Mouse (Mus musculus): ENCODE results near the gene A230050P20Rik. TPM values are rescaled to one million over a fixed set of nuclear protein-coding genes. Genes with fewer than 3 reads are reported as not detected.

Gene A230050P20Rik
- polyA plus RNA-seq, 1 experiment from 2014 or later = 14.1 TPM

- Histone ChIP-seq H3K9me3 (ENCODE audit: control insufficient read depth, low read length) (no peaks in the 10 kb centered on the region), H3K36me3 (ENCODE audit: control insufficient read depth, insufficient read depth, low read length) (peaks cover 41% of the 10 kb centered on the region), H3K4me3 (ENCODE audit: low read depth, low read length) (peak overlapping the region; percentile 65), H3K4me2 (ENCODE audit: low read length) (peak overlapping the region; percentile 75), H3K27ac (ENCODE audit: low read depth) (peak overlapping the region; percentile 94), H3K9ac (ENCODE audit: low read length) (peak overlapping the region; percentile 88), H3K4me1 (replicated peaks; ENCODE audit: control insufficient read depth, insufficient read depth, low read length) (0 out of 2 replicates have a peak, but pooled peaks cover 3% of the 10 kb centered on the region), H3K27me3 (replicated peaks; ENCODE audit: control insufficient read depth, insufficient read depth, low read length) (no peaks in the 10 kb centered on the region)
- DNase-seq (ENCODE audit: low spot score) = no peak
- ATAC-seq (replicated peaks; ENCODE audit: low FRiP score, low TSS enrichment, low read depth) = no peak
- 0% methylated on average over 30 of the region's 30 CpGs for WGBS
Observed at GRCm38 (mm10) chr9:20888386-20888765, 19.9 kb downstream of the A230050P20Rik start.

DNA sequence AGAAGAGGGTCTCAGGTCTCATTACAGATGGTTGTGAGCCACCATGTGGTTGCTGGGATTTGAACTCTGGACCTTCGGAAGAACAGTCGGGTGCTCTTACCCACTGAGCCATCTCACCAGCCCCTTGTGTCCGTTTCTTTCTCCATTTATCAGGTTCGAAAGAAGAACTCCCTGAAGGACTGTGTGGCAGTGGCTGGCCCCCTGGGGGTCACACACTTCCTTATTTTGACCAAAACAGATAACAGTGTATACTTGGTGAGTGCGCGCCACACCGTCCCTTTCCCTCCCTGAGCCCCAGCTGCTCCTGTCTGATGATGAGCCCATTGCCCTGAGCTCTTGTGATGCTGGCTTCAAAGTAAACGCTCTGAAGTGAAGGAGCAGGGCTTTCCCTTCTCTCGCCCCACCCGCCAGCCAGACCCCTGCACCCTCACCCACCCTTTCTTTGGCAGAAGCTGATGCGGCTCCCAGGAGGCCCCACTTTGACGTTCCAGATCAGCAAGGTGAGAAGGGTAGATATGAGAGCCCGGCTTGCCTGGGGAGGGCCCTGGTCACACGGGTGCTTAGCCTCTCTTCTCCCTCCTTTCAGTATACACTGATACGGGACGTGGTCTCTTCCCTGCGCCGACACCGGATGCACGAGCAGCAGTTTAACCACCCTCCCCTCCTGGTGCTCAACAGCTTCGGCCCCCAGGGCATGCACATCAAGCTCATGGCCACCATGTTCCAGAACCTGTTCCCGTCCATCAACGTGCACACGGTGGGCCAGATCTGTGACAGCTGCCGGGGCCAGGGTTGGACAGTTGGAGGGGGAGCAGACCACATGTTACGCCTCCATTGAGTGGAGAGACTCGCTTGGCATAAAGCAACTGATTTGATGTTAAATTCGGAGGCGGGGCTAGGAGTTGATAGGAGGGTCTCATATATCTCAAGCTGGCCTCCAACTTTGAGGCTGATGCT, 21.0 kb downstream of the A230050P20Rik start:
- 0 out of 2 replicates have a peak, but pooled peaks cover 3% of the 10 kb centered on the region for H3K4me1 ChIP-seq (replicated peaks; ENCODE audit: control insufficient read depth, insufficient read depth, low read length)
- H3K27ac ChIP-seq (ENCODE audit: low read depth) = no peak overlapping the region

DNA sequence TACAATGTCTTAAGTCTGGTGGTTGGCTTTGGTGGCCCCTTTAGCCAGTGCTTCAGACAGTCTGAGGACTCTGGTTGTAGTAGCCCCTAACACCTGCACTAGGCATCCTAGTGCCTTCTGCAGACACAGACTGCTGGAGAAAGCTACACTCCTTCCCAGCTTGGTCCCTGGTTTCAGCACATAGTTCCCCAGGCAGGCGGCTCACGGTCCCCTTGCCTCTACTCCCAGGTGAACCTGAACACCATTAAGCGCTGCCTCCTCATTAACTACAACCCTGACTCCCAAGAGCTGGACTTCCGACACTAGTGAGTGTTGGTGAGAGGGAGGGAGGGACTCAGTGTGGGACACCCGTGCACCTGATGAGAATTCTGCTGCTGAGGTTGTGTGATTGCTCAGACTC, 22.0 kb downstream of the A230050P20Rik start:
- Histone ChIP-seq H3K27ac (ENCODE audit: low read depth) (no peak overlapping the region), H3K4me1 (replicated peaks; ENCODE audit: control insufficient read depth, insufficient read depth, low read length) (0 out of 2 replicates have a peak, but pooled peaks cover 3% of the 10 kb centered on the region), H3K9ac (ENCODE audit: low read length) (no peak overlapping the region), H3K4me3 (ENCODE audit: low read depth, low read length) (no peak overlapping the region), H3K9me3 (ENCODE audit: control insufficient read depth, low read length) (no peaks in the 10 kb centered on the region), H3K27me3 (replicated peaks; ENCODE audit: control insufficient read depth, insufficient read depth, low read length) (no peaks in the 10 kb centered on the region), H3K36me3 (ENCODE audit: control insufficient read depth, insufficient read depth, low read length) (peaks cover 62% of the 10 kb centered on the region), H3K4me2 (ENCODE audit: low read length) (no peak overlapping the region)
- 91% methylated on average over 5 of the region's 5 CpGs for WGBS
- DNase-seq (ENCODE audit: low spot score) (no peak), ATAC-seq (replicated peaks; ENCODE audit: low FRiP score, low TSS enrichment, low read depth) (no peak)

More for the DNA sequence above, 21.0 kb downstream of the A230050P20Rik start:
- peaks cover 52% of the 10 kb centered on the region for H3K36me3 ChIP-seq (ENCODE audit: control insufficient read depth, insufficient read depth, low read length)
- peak overlapping the region; percentile 75 for H3K4me2 ChIP-seq (ENCODE audit: low read length)
- H3K9ac ChIP-seq (ENCODE audit: low read length) = 0 out of 2 replicates have a peak overlapping the region, but pooled peaks have one; percentile 3
- no peaks in the 10 kb centered on the region for H3K27me3 ChIP-seq (replicated peaks; ENCODE audit: control insufficient read depth, insufficient read depth, low read length)
- DNase-seq (ENCODE audit: low spot score) (no peak), ATAC-seq (replicated peaks; ENCODE audit: low FRiP score, low TSS enrichment, low read depth) (no peak)
- H3K4me3 ChIP-seq (ENCODE audit: low read depth, low read length) = peak overlapping the region; percentile 65
- no peaks in the 10 kb centered on the region for H3K9me3 ChIP-seq (ENCODE audit: control insufficient read depth, low read length)
- WGBS = 85% methylated on average over 29 of the region's 29 CpGs

GRCm38 (mm10) chr9:20891339-20892103, 23.1 kb downstream of the A230050P20Rik start:
- no peak for DNase-seq (ENCODE audit: low spot score)
- Histone ChIP-seq H3K4me2 (ENCODE audit: low read length) (no peak overlapping the region), H3K36me3 (ENCODE audit: control insufficient read depth, insufficient read depth, low read length) (peaks cover 73% of the 10 kb centered on the region), H3K27me3 (replicated peaks; ENCODE audit: control insufficient read depth, insufficient read depth, low read length) (no peaks in the 10 kb centered on the region), H3K27ac (ENCODE audit: low read depth) (no peak overlapping the region), H3K4me1 (replicated peaks; ENCODE audit: control insufficient read depth, insufficient read depth, low read length) (0 out of 2 replicates have a peak, but pooled peaks cover 3% of the 10 kb centered on the region), H3K9me3 (ENCODE audit: control insufficient read depth, low read length) (no peaks in the 10 kb centered on the region), H3K9ac (ENCODE audit: low read length) (no peak overlapping the region), H3K4me3 (ENCODE audit: low read depth, low read length) (no peak overlapping the region)
- no peak for ATAC-seq (replicated peaks; ENCODE audit: low FRiP score, low TSS enrichment, low read depth)
- 74% methylated on average over 26 of the region's 26 CpGs for WGBS

DNA sequence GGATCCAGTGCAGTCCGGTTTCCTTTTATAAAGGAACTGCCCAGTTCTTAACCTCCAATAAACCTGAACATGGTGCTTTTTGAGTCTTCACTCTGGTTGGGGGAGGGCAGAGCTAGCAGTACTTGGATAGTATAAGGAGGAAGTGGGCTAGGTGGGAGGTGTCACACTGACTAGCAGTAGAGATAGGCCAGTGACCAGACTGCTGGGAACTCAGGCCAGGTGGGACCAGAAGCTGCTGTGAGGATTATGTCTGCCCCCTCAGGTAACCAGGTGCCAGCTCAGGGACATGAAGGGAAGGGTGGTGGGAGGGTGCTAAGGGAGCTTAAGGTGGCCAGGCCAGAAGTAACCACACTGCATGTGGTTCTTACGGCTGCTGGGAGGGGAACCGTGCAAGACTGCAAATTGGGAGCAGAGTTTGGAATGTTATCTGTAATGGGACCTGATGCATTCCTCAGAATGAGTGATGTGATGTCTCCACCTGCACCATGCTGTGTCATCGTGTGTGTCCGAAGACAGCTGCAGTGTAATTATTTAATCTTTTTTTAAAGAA, 23.7 kb downstream of the A230050P20Rik start:
- no peak for DNase-seq (ENCODE audit: low spot score)
- Histone ChIP-seq H3K9me3 (ENCODE audit: control insufficient read depth, low read length) (no peaks in the 10 kb centered on the region), H3K9ac (ENCODE audit: low read length) (no peak overlapping the region), H3K36me3 (ENCODE audit: control insufficient read depth, insufficient read depth, low read length) (peaks cover 80% of the 10 kb centered on the region), H3K27ac (ENCODE audit: low read depth) (no peak overlapping the region), H3K4me2 (ENCODE audit: low read length) (no peak overlapping the region), H3K27me3 (replicated peaks; ENCODE audit: control insufficient read depth, insufficient read depth, low read length) (no peaks in the 10 kb centered on the region), H3K4me1 (replicated peaks; ENCODE audit: control insufficient read depth, insufficient read depth, low read length) (peaks cover 5% of the 10 kb centered on the region; the same call in 1 of the 2 replicates), H3K4me3 (ENCODE audit: low read depth, low read length) (no peak overlapping the region)
- WGBS = 68% methylated on average over 5 of the region's 5 CpGs
- ATAC-seq (replicated peaks; ENCODE audit: low FRiP score, low TSS enrichment, low read depth) = no peak

- 54% methylated on average over 5 of the region's 5 CpGs for WGBS
- no peak overlapping the region for H3K4me2 ChIP-seq (ENCODE audit: low read length)
- no peak overlapping the region for H3K27ac ChIP-seq (ENCODE audit: low read depth)
- H3K9ac ChIP-seq (ENCODE audit: low read length) = no peak overlapping the region
- H3K27me3 ChIP-seq (replicated peaks; ENCODE audit: control insufficient read depth, insufficient read depth, low read length) = no peaks in the 10 kb centered on the region
- peaks cover 81% of the 10 kb centered on the region for H3K36me3 ChIP-seq (ENCODE audit: control insufficient read depth, insufficient read depth, low read length)
- H3K9me3 ChIP-seq (ENCODE audit: control insufficient read depth, low read length) = no peaks in the 10 kb centered on the region
- peaks cover 11% of the 10 kb centered on the region for H3K4me1 ChIP-seq (replicated peaks; ENCODE audit: control insufficient read depth, insufficient read depth, low read length)
- H3K4me3 ChIP-seq (ENCODE audit: low read depth, low read length) = no peak overlapping the region
- DNase-seq (ENCODE audit: low spot score) (no peak), ATAC-seq (replicated peaks; ENCODE audit: low FRiP score, low TSS enrichment, low read depth) (no peak)
Observed at GRCm38 (mm10) chr9:20893069-20893468, 24.6 kb downstream of the A230050P20Rik start.

DNA sequence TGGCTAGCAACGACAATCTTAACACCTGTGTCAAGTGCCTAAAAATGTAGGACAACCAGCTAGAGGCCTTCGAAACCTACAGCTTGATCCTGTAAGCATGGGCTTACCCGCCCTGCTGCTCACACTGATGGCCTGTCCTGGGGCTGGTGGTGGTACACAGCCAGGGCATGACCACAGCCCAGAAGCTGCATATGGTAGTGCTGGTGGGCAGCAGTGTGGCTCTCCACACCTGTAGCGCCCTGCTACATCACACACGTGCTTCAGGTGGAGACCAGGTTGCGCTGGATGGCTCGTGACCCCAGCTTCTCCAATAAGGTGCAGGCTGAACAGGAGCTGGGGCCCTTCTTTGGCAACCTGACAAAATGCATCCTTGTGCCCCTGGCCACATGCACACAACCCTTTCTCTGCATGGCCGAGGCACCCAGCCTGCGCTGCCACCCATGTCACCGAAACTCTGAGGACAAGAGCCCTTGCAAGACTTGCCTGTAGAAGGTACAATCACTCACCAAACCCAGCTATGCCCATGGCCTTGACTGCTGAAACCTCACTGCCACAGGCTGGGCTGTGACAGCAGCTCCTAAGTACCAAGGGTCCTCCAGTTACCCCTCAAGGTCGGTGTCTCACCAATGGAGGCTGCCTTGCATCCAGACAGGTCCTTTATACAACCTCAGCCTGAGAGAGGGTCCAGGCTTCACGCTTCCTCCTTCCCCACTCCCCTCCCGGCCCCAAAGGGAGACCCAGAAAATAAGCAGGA, 25.3 kb downstream of the A230050P20Rik start:
- ATAC-seq (replicated peaks; ENCODE audit: low FRiP score, low TSS enrichment, low read depth) = no peak
- 88% methylated on average over 13 of the region's 13 CpGs for WGBS
- H3K9ac ChIP-seq (ENCODE audit: low read length) = no peak overlapping the region

GRCm38 (mm10) chr9:20894629-20895028, 26.2 kb downstream of the A230050P20Rik start:
- Histone ChIP-seq H3K4me3 (ENCODE audit: low read depth, low read length) (no peak overlapping the region), H3K9ac (ENCODE audit: low read length) (no peak overlapping the region), H3K9me3 (ENCODE audit: control insufficient read depth, low read length) (no peaks in the 10 kb centered on the region), H3K4me1 (replicated peaks; ENCODE audit: control insufficient read depth, insufficient read depth, low read length) (peaks cover 8% of the 10 kb centered on the region), H3K27ac (ENCODE audit: low read depth) (no peak overlapping the region), H3K27me3 (replicated peaks; ENCODE audit: control insufficient read depth, insufficient read depth, low read length) (no peaks in the 10 kb centered on the region), H3K36me3 (ENCODE audit: control insufficient read depth, insufficient read depth, low read length) (peaks cover 77% of the 10 kb centered on the region), H3K4me2 (ENCODE audit: low read length) (no peak overlapping the region)
- DNase-seq (ENCODE audit: low spot score) (no peak), ATAC-seq (replicated peaks; ENCODE audit: low FRiP score, low TSS enrichment, low read depth) (no peak)
- WGBS = 88% methylated on average over 15 of the region's 15 CpGs

More for the DNA sequence above, 25.3 kb downstream of the A230050P20Rik start:
- no peak overlapping the region for H3K4me2 ChIP-seq (ENCODE audit: low read length)
- H3K9me3 ChIP-seq (ENCODE audit: control insufficient read depth, low read length) = no peaks in the 10 kb centered on the region
- peaks cover 81% of the 10 kb centered on the region for H3K36me3 ChIP-seq (ENCODE audit: control insufficient read depth, insufficient read depth, low read length)
- H3K4me3 ChIP-seq (ENCODE audit: low read depth, low read length) = no peak overlapping the region
- peaks cover 11% of the 10 kb centered on the region for H3K4me1 ChIP-seq (replicated peaks; ENCODE audit: control insufficient read depth, insufficient read depth, low read length)
- H3K27ac ChIP-seq (ENCODE audit: low read depth) = no peak overlapping the region
- no peaks in the 10 kb centered on the region for H3K27me3 ChIP-seq (replicated peaks; ENCODE audit: control insufficient read depth, insufficient read depth, low read length)
- DNase-seq (ENCODE audit: low spot score) = no peak

Data from intestine, embryonic 14.5 days (tissue).